Mouse (Mus musculus): ENCODE measurements around the gene Fam229b.

Fam229b gene

GRCm38 (mm10) chr10:39133462-39134310 is at the start of gene Fam229b, which contains the start of gene Tube1:
Fam229b (minus strand) TSS chr10:39133914.
Tube1 (plus strand) TSS chr10:39133976.
- DNase-seq (ENCODE audit: low spot score in 2 of 2): peak; percentile 87 to 89

GRCm38 (mm10) chr10:39176981-39177380 is 43.3 kb upstream of the Fam229b start:
- DNase-seq (ENCODE audit: low spot score in 2 of 2): no peak

GRCm38 (mm10) chr10:39173077-39173476 is 39.4 kb upstream of the Fam229b start:
- no peak for DNase-seq (ENCODE audit: low spot score in 2 of 2)

- DNase-seq (ENCODE audit: low spot score in 2 of 2): no peak
Observed at GRCm38 (mm10) chr10:39172540-39172931, 38.8 kb upstream of the Fam229b start.

GRCm38 (mm10) chr10:39171603-39172539 is 38.2 kb upstream of the Fam229b start:
- peak; percentile 72 to 84 for DNase-seq (ENCODE audit: low spot score in 2 of 2)

- peak; percentile 90 to 94 for DNase-seq (ENCODE audit: low spot score in 2 of 2)
Observed at GRCm38 (mm10) chr10:39171134-39171533, 37.4 kb upstream of the Fam229b start.

GRCm38 (mm10) chr10:39170706-39171105 is 37.0 kb upstream of the Fam229b start:
- DNase-seq (ENCODE audit: low spot score in 2 of 2): no peak

GRCm38 (mm10) chr10:39170181-39170580 is 36.5 kb upstream of the Fam229b start:
- peak; percentile 62 to 73 for DNase-seq (ENCODE audit: low spot score in 2 of 2)

GRCm38 (mm10) chr10:39169642-39170041 is 35.9 kb upstream of the Fam229b start:
- DNase-seq (ENCODE audit: low spot score in 2 of 2): no peak

GRCm38 (mm10) chr10:39167611-39168010 is 33.9 kb upstream of the Fam229b start:
- no peak for DNase-seq (ENCODE audit: low spot score in 2 of 2)

GRCm38 (mm10) chr10:39165632-39166115 is 32.0 kb upstream of the Fam229b start:
- peak; percentile 29 to 41 for DNase-seq (ENCODE audit: low spot score in 2 of 2)

- no peak for DNase-seq (ENCODE audit: low spot score in 2 of 2)
Observed at GRCm38 (mm10) chr10:39163694-39164093, 30.0 kb upstream of the Fam229b start, which contains the start of gene Ccn6. Ccn6 (minus strand) TSS chr10:39163794.

GRCm38 (mm10) chr10:39162666-39163484 is 29.2 kb upstream of the Fam229b start:
- no peak for DNase-seq (ENCODE audit: low spot score in 2 of 2)

- DNase-seq (ENCODE audit: low spot score in 2 of 2): no peak
Observed at GRCm38 (mm10) chr10:39161406-39161805, 27.7 kb upstream of the Fam229b start.

- DNase-seq (ENCODE audit: low spot score in 2 of 2): no peak
Observed at GRCm38 (mm10) chr10:39158306-39158705, 24.6 kb upstream of the Fam229b start.

- DNase-seq (ENCODE audit: low spot score in 2 of 2): no peak
Observed at GRCm38 (mm10) chr10:39157321-39157720, 23.6 kb upstream of the Fam229b start.

- DNase-seq (ENCODE audit: low spot score in 2 of 2): no peak
Observed at GRCm38 (mm10) chr10:39156719-39157118, 23.0 kb upstream of the Fam229b start.

GRCm38 (mm10) chr10:39142216-39142615 is 8.5 kb upstream of the Fam229b start:
- DNase-seq (ENCODE audit: low spot score in 2 of 2): no peak

- DNase-seq (ENCODE audit: low spot score in 2 of 2): no peak
Observed at GRCm38 (mm10) chr10:39141401-39141800, 7.7 kb upstream of the Fam229b start.

- DNase-seq (ENCODE audit: low spot score in 2 of 2): no peak
Observed at GRCm38 (mm10) chr10:39140843-39141242, 7.1 kb upstream of the Fam229b start.

GRCm38 (mm10) chr10:39138761-39139160 is 5.0 kb upstream of the Fam229b start:
- no peak for DNase-seq (ENCODE audit: low spot score in 2 of 2)
